Mouse (Mus musculus): ENCODE measurements around the gene Tmem262.

- TF ChIP-seq CTCF (IDR thresholded peaks at IDR 0.05) = no peak
- no peak for TF ChIP-seq EP300 (IDR thresholded peaks at IDR 0.05)
Observed at GRCm38 (mm10) chr19:6101186-6101585, 21.4 kb downstream of the Tmem262 start.
